Mouse (Mus musculus) lung, postnatal 0 days (tissue): ENCODE data around the gene Adamts16.

ENCODE experiments used
- CTCF ChIP-seq: IDR thresholded peaks from 2 replicates; pipeline ENCODE4 v1.5.1; 2016; ENCODE audit warnings: antibody characterized with exemption, mild to moderate bottlenecking
- EP300 ChIP-seq: IDR thresholded peaks from 2 replicates; pipeline ENCODE4 v1.6.1; 2016; ENCODE audit warnings: antibody characterized with exemption, mild to moderate bottlenecking, control low read depth

GRCm38 (mm10) chr13:70825265-70825664 lies 16.3 kb downstream of the Adamts16 start:
- TF ChIP-seq CTCF = no peak
- TF ChIP-seq EP300 = no peak
